Mouse (Mus musculus) brain, embryonic 14.5 days (tissue): ENCODE measurements around the gene Npas3. TPM values are rescaled to one million over a fixed set of nuclear protein-coding genes. Genes with fewer than 3 reads are reported as not detected.

Source experiments
- DNase-seq: peaks from one replicate; pipeline ENCODE4 v3.0.0-alpha.2; 2011; ENCODE audit warnings: low read depth
- CTCF ChIP-seq: fragments of 200-500 bp; IDR thresholded peaks from 2 replicates; pipeline ENCODE4 v1.5.1; 2012; ENCODE audit warnings: inconsistent platforms, mild to moderate bottlenecking, moderate library complexity, borderline replicate concordance; ENCODE audit not compliant: insufficient read depth, insufficient read length; ENCODE audit errors: extremely low read depth
- POLR2A ChIP-seq: fragments of 200-500 bp; IDR thresholded peaks from 2 replicates; pipeline ENCODE4 v1.6.1; 2012; ENCODE audit warnings: mild to moderate bottlenecking, inconsistent platforms, borderline replicate concordance; ENCODE audit not compliant: poor library complexity, insufficient read depth, insufficient read length, severe bottlenecking; ENCODE audit errors: extremely low read depth
- polyA plus RNA-seq: library from polyadenylated mRNA; depleted of rRNA; stranded (reverse); fragments of >200 nt; gene quantifications from 2 replicates; pipeline ENCODE4 v1.2.3, GENCODE M21; 2012

Npas3 gene
- polyA plus RNA-seq, 1 experiment: 34.2 TPM

- no peak for DNase-seq
- TF ChIP-seq CTCF (no peak), POLR2A (no peak)
Observed at GRCm38 (mm10) chr12:53997141-53997540, 748.7 kb downstream of the Npas3 start.

- no peak for TF ChIP-seq CTCF
- TF ChIP-seq POLR2A: no peak
- DNase-seq: no peak
Observed at GRCm38 (mm10) chr12:53999647-54000637, 751.5 kb downstream of the Npas3 start.

DNA sequence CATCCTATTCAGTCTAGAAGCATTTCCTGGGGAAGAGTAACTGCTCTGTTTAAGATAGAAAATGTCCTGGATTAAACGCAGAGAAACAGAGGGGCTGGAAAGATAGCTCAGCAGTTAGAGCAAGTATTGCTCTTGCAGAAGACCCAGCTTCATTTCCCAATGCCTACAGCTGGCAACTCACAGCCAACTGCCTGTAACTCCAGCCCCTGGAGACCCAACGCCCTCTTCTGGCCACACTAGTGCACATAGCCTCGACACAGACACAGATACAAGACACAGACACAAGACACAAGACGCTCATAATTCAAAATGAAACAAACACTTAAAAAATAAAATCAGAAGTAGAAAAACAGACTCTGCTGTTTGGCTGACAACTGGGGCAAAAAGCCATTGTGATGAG lies 754.0 kb downstream of the Npas3 start:
- no peak for DNase-seq
- no peak for TF ChIP-seq POLR2A
- TF ChIP-seq CTCF: peak; percentile 30; the same call in 1 of the 2 replicates

DNA sequence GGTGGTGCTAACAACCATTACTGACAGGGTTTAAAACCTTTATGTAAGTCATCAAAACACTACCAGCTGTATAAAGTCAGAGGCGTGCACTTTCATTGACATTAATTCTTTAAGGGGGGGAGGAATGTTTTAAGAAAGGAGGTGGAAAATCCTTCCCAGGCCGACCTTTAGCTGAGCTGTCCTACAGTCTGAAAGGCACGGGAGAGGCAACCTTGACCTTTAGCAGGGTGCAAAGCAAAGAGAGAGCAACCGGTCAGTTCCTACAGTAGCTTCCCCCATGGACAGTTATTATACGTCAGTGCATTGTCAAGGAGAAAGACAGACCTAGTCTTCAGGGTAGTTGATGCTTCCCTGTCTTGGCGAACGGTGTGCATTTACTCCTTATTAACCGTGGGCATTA lies 756.1 kb downstream of the Npas3 start:
- no peak for DNase-seq
- TF ChIP-seq POLR2A: no peak
- TF ChIP-seq CTCF: no peak

- TF ChIP-seq POLR2A (no peak), CTCF (no peak)
- no peak for DNase-seq
Observed at GRCm38 (mm10) chr12:54005546-54005945, 757.1 kb downstream of the Npas3 start.

DNA sequence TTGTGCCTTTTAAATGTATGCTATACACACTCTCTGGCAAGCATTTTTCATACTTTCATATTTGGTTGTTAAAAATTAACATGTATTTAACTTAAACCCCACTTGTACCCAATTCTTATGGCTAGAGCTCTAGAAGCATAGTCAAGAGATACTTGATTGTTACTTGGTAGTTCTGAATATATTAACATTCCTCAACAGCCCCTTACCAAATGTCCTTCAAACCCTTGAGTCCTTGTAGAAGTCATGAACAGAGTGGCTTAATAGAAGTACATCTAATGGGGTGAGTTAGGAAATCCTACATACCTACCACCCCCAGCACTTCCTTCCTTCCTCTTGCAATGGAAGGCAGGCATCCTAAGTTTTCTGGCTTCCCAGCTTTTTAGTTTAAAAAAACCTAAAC lies 766.8 kb downstream of the Npas3 start:
- no peak for TF ChIP-seq POLR2A
- TF ChIP-seq CTCF: no peak
- DNase-seq: no peak

DNA sequence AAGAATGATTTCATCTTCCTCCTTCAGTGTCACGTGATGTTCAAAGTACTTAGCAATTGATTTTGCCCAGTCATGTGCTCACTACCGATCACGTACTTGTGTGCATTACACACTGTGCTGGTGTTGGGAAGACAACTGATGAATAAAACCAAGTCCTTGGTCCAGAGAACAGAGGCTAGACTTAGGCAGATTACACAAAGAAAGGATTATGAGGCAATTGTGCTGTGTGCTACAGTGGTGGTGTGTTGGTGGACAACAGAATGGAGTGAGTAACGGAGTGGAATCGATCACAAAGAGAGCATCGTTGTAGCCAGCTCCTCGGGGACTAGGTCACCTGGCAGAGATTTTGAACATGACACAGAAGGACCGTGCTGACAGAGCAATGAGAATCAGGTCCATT lies 769.5 kb downstream of the Npas3 start:
- no peak for TF ChIP-seq CTCF
- TF ChIP-seq POLR2A: no peak

DNA sequence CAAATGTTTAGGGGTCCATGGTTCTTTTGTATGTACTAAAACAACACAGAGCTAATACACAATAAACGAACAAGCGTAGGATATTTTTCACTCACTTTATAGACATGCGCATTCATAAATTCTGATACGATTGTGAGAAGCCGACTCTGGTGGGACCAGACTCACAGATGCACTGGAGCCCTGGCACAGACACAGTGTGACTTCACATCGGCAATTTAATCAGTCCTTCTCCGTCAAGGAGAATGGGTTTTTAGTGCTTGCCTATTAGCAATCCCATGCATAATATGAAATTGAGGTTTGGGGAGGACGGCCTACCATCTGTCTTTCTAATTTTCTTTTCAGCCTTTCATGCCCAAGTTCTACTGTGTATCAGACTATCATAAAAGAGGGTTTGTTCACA lies 771.5 kb downstream of the Npas3 start:
- TF ChIP-seq CTCF (no peak), POLR2A (no peak)
- DNase-seq: peak; percentile 78

More for the DNA sequence above, 769.5 kb downstream of the Npas3 start:
- DNase-seq: no peak

GRCm38 (mm10) chr12:54034666-54035346 lies 786.3 kb downstream of the Npas3 start:
- TF ChIP-seq CTCF: no peak
- TF ChIP-seq POLR2A: no peak
- peak; percentile 95 for DNase-seq

DNA sequence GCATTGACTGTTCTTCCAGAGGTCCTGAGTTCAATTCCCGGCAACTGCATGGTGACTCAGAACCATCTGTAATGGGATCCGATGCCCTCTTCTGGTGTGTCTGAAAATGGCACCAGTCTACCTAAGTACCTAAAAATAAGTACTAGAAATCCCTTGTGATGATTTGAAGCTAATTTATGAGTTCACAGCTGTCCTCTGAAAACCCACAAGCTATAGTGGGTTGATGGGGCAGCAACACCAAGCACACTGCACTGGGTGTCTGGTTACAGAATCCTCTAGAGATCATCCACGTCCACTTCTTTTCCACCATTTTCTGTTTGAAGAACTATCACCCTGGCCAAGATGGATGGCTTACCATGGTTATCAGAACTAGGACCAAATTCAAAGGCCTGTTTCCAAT lies 789.1 kb downstream of the Npas3 start:
- TF ChIP-seq POLR2A (no peak), CTCF (no peak)
- no peak for DNase-seq

DNA sequence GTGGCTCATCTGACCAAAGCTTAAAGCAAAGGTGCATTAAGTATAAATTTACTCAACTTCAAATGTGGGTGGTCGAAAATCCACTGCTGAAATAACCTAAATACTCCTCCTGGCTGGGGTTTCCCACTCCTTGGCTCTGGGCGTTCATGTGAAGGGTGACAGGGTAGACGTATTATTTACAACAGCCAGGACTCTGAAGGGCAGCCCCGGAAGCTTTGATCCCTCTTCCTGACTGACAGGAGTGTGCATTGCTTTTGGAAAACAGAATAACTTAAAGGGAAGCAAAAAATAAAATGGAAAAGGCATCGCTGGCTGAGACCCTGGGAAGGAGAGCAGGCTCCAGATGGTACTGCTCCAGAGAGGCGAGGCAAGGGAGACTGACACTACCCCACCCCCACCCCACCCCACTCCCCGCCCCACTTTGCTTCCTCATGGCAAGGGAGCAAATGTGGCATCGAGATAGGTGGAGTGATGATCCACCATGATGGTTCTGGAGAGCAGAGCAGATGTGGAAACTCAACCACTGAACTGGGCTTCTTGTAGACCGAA lies 794.6 kb downstream of the Npas3 start:
- no peak for TF ChIP-seq POLR2A
- no peak for TF ChIP-seq CTCF
- peak; percentile 73 for DNase-seq
